Mouse (Mus musculus): ENCODE data around the gene Pcnx2.

The Pcnx2 gene

GRCm38 (mm10) chr8:125819797-125820196 is 78.3 kb downstream of the Pcnx2 start:
- DNase-seq (ENCODE audit: low spot score): peak; percentile 54

GRCm38 (mm10) chr8:125818796-125819195 is 79.3 kb downstream of the Pcnx2 start:
- no peak for DNase-seq (ENCODE audit: low spot score)

DNA sequence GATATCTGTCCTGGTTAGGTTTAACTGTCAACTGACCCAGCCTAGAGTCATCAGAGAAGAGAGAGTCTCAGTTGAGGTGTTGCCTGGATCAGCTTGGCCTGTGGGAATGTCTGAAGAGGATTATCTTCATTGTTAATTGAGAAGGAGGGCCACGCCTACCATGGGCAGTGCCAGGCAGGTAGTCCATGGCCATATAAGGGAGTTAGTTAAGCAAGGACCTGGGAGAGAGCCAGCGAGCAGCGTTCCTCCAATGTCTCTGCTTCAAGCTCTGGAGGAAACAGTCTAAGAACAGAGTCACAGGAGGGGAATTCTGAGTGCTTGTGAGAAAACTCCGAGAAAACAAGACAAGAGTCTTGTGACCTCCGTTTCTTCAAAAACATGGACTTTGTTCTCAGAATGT is 81.4 kb downstream of the Pcnx2 start:
- no peak for DNase-seq (ENCODE audit: low spot score)

GRCm38 (mm10) chr8:125808826-125809225 is 89.3 kb downstream of the Pcnx2 start:
- no peak for DNase-seq (ENCODE audit: low spot score)

DNA sequence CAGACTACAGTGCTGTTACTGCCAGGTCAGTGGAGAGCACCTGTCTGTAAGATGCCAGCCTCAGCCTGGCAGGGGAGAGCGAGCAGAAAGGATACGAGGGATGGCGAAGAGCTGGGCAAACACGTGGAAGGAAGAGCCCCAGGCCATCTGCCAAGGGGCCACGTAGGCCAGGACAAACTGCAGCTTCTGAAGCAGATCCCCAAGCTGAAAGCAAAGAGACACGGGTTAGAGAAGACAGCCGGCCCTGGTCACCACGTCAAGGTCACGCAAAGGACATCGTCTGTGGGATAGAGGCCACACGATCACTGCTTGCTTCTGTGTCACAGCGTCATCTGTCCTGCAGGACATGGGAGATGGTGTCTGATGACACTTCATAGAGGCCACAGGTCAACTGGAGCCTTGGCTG is 90.2 kb downstream of the Pcnx2 start:
- no peak for DNase-seq (ENCODE audit: low spot score)

GRCm38 (mm10) chr8:125806459-125806858 is 91.7 kb downstream of the Pcnx2 start:
- DNase-seq (ENCODE audit: low spot score): no peak

DNA sequence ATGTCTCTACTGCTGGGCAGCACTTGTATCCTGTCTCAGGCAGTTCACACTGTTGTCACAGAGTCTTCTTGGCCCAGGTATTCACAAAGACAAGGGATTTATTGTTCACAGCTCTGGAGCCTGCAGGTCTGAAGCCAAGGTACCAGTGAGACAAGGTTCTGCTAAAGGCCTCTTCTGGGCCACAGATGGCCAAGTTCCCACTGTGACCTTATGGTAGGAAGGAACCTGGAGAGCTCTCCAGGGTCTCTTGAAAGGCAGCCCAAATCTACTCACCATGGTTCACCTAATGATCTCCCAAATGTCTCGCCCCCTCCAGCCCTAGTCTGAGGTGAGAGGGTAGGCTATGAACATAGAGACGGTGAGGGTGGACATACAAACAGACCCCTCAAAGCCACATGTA is 101.1 kb downstream of the Pcnx2 start:
- DNase-seq (ENCODE audit: low spot score): no peak

DNA sequence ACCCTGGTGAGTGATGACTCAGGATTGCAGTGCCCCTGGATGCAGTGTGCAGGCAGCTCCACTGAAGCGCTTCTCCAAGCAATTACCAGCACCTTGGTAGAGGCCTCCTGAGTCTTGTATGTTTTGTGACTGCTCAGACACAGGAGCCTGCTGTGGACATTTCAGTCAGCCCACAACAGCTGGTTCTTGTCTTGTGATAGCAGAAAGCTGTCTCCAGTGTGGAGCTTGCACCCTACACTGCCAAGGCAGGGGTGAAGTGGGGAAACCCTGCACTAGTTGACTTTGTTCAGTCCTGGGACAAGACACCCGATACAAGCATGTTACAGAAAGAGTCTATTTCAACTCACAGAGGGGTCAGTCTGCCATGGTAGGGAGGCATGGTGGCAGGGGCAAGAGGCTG is 102.8 kb downstream of the Pcnx2 start:
- DNase-seq (ENCODE audit: low spot score): no peak

- no peak for DNase-seq (ENCODE audit: low spot score)
These were observed 105.2 kb downstream of the Pcnx2 start for GRCm38 (mm10) chr8:125792816-125793455.

DNA sequence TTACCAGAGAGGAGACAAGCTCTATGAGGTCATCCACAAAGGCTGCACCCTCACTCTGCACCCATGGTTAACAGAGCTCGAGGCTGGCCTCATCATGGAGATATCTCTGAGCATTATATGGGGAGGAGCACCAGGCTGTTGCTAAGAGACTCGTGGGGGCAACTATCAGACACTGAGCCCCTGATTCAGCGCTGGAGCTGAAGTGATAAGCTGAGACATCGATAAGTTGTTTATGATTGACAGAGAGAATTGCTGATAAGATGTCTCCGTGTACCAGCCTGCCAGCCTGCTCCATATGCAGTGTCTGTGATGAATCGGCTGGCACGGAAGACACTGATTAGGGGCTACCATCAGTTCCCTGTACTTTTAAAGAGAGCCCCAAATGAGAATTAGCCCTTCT is 111.2 kb downstream of the Pcnx2 start:
- DNase-seq (ENCODE audit: low spot score): no peak

- DNase-seq (ENCODE audit: low spot score): no peak
These were observed 116.0 kb downstream of the Pcnx2 start for GRCm38 (mm10) chr8:125782161-125782560.

DNA sequence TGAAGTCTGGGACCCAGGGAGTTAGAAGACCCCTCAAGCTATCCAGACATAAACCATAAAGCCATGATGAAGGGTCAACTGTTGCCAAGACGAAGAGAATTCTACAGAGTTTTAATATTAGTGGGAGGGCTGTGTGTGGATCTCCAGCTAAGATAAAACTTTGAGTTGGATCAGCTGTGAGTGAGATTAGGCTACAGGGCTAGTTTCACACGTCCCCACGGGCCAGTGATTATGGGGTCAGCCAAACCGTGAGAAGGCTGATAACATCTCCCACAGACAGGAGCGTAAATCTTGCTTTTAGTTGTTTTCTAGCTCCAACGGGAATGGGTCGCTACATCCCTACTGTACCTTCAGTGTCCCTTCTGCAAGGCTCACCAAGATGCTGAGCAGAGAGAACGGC is 118.5 kb downstream of the Pcnx2 start:
- DNase-seq (ENCODE audit: low spot score): no peak

- DNase-seq (ENCODE audit: low spot score): no peak
These were observed 119.2 kb downstream of the Pcnx2 start for GRCm38 (mm10) chr8:125778919-125779318.

GRCm38 (mm10) chr8:125777478-125778164 is 120.5 kb downstream of the Pcnx2 start:
- DNase-seq (ENCODE audit: low spot score): no peak

- no peak for DNase-seq (ENCODE audit: low spot score)
These were observed 121.3 kb downstream of the Pcnx2 start for GRCm38 (mm10) chr8:125776800-125777199.

GRCm38 (mm10) chr8:125776314-125776713 is 121.8 kb downstream of the Pcnx2 start:
- DNase-seq (ENCODE audit: low spot score): no peak

GRCm38 (mm10) chr8:125775031-125775430 is 123.1 kb downstream of the Pcnx2 start:
- DNase-seq (ENCODE audit: low spot score): no peak

DNA sequence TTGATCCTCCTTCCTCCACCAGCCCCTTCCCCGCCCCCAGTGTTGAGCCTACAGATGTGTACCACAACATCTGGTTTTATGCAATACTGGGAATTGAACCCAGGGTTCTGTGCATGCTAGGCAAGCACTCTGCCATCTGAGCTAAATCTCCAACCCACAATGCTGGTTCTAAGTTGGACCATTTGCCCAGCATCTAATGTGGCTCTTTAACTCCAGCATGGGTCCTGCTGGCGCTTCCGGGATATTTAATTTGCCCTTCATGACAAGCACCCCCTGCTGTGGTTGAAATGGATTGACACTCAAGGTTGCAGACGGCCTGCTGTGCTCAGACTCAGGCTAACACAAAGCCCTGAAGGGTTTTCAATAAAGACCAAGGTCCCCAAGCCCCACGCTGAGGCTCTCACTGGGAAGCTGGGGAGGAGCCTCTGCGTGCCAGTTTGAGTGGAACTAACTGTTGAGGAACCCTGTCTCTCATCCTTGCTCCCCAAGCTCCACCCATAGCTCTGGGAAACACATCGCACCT is 124.8 kb downstream of the Pcnx2 start:
- no peak for DNase-seq (ENCODE audit: low spot score)

GRCm38 (mm10) chr8:125772300-125772699 is 125.8 kb downstream of the Pcnx2 start:
- DNase-seq (ENCODE audit: low spot score): no peak

DNA sequence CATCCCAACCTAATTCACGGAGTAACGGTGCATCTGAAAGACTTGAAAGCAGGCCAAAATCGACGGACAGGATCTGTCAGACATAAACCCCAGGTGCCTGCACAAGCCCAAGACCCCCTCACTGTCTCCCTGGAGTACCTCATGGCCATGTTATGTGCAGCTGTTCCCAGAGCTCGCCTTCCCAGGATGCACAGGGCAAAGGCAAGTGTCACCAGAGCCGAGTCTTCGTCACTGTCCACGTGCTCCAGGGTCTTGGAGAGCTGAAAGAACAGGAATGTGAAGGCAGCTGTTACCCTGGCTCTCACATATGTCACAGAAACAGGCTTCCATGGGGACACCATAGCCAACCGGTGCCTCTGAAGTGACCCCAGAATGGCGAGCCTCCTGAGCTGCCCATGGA is 130.0 kb downstream of the Pcnx2 start:
- no peak for DNase-seq (ENCODE audit: low spot score)

GRCm38 (mm10) chr8:125763066-125763786 is 134.9 kb downstream of the Pcnx2 start:
- DNase-seq (ENCODE audit: low spot score): no peak

DNA sequence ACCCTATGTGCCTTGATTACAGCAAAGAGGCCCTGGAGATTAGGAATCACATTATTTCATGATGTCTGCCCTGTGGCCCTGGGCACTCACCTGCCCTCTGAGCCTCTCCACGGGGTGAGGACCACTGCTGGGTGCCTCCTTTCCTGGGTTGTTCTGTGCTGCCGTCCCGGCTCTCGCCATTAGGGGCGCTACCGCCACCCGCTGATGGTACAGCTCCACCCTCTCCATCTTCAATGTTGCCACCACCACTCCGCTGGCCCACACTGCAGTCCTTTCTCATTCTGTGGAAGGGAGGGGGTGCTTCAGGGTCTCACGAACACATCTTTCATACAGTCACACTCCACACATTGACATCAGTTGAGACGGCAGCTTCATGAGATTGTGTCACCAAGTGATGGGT is 139.1 kb downstream of the Pcnx2 start:
- no peak for DNase-seq (ENCODE audit: low spot score)

- DNase-seq (ENCODE audit: low spot score): no peak
These were observed 141.0 kb downstream of the Pcnx2 start for GRCm38 (mm10) chr8:125757106-125757496.

Measured in layer of hippocampus, adult 9-10 months (tissue).